Mouse (Mus musculus) MEL (cell line): ENCODE results near the gene Fam124b.

Experiments used
- CTCF ChIP-seq, 3 experiments: IDR thresholded peaks in 2 of 3; conservative IDR thresholded peaks in 1 of 3; 2 replicates each; pipeline ENCODE4 v1.5.1; 2011 to 2012; ENCODE audit warnings: low read length in 3 of 3, low read depth in 2 of 3, mild to moderate bottlenecking in 2 of 3, improper control_type of control experiment in 1 of 3, inconsistent platforms in 1 of 3, mixed read lengths in 1 of 3, moderate library complexity in 1 of 3; ENCODE audit not compliant: control insufficient read depth in 1 of 3, insufficient read depth in 1 of 3, poor library complexity in 1 of 3, severe bottlenecking in 1 of 3
- EP300 ChIP-seq, 2 experiments: IDR thresholded peaks; 2 replicates each; pipeline ENCODE4 v1.6.1; 2011; ENCODE audit warnings: improper control_type of control experiment in 2 of 2, low read length in 2 of 2, low read depth in 1 of 2, mild to moderate bottlenecking in 1 of 2
- ETS1 ChIP-seq: IDR thresholded peaks from 2 replicates; pipeline ENCODE4 v1.6.1; 2012; ENCODE audit warnings: low read depth, mild to moderate bottlenecking, inconsistent platforms, low read length, improper control_type of control experiment, moderate library complexity
- GABPA ChIP-seq: IDR thresholded peaks from 2 replicates; pipeline ENCODE4 v1.6.1; 2012; ENCODE audit warnings: low read depth, mild to moderate bottlenecking, inconsistent platforms, low read length, improper control_type of control experiment, moderate library complexity
- JUND ChIP-seq: IDR thresholded peaks from 2 replicates; pipeline ENCODE4 v1.6.1; 2011; ENCODE audit warnings: low read depth, mild to moderate bottlenecking, improper control_type of control experiment, low read length
- MAX ChIP-seq: IDR thresholded peaks from 2 replicates; pipeline ENCODE4 v1.6.1; 2011; ENCODE audit warnings: low read length, improper control_type of control experiment
- MEF2A ChIP-seq: IDR thresholded peaks from 2 replicates; pipeline ENCODE4 v1.6.1; 2014; ENCODE audit warnings: low read depth, mild to moderate bottlenecking, inconsistent platforms, low read length, improper control_type of control experiment; ENCODE audit not compliant: poor library complexity, insufficient replicate concordance, severe bottlenecking; ENCODE audit errors: extremely low read depth
- NELFE ChIP-seq: IDR thresholded peaks from 2 replicates; pipeline ENCODE4 v1.6.1; 2011; ENCODE audit warnings: low read depth, low read length, improper control_type of control experiment
- POLR2A ChIP-seq, 2 experiments: IDR thresholded peaks; 2 replicates each; pipeline ENCODE4 v1.6.1; 2011 to 2012; ENCODE audit warnings: low read length in 2 of 2, mild to moderate bottlenecking in 2 of 2, control low read depth in 1 of 2, improper control_type of control experiment in 1 of 2, low read depth in 1 of 2, moderate library complexity in 1 of 2; ENCODE audit not compliant: control insufficient read depth in 1 of 2, insufficient read depth in 1 of 2, poor library complexity in 1 of 2
- TCF12 ChIP-seq: IDR thresholded peaks from 2 replicates; pipeline ENCODE4 v1.6.1; 2014; ENCODE audit warnings: low read depth, mild to moderate bottlenecking, inconsistent platforms, low read length, improper control_type of control experiment, moderate library complexity
- ZC3H11A ChIP-seq: IDR thresholded peaks from 2 replicates; pipeline ENCODE4 v1.6.1; 2012; ENCODE audit warnings: low read depth, mild to moderate bottlenecking, inconsistent platforms, low read length, improper control_type of control experiment
- ZMIZ1 ChIP-seq: IDR thresholded peaks from 2 replicates; pipeline ENCODE4 v1.6.1; 2012; ENCODE audit warnings: low read depth, mild to moderate bottlenecking, inconsistent platforms, low read length, improper control_type of control experiment, moderate library complexity
- ZNF384 ChIP-seq: IDR thresholded peaks from 2 replicates; pipeline ENCODE4 v1.6.1; 2012; ENCODE audit warnings: low read depth, mild to moderate bottlenecking, inconsistent platforms, low read length, improper control_type of control experiment

- TF ChIP-seq ZC3H11A (no peak), CTCF (IDR thresholded peaks at IDR 0.05 in 2 of 3, conservative IDR thresholded peaks at IDR 0.05 in 1 of 3; ENCODE audit: control insufficient read depth in 1 of 3, insufficient read depth in 1 of 3, low read depth in 2 of 3, low read length in 3 of 3, poor library complexity in 1 of 3, severe bottlenecking in 1 of 3) (no peak), MEF2A (no peak), ZMIZ1 (no peak), GABPA (no peak), EP300 (IDR thresholded peaks at IDR 0.05; ENCODE audit: low read depth in 1 of 2, low read length in 2 of 2) (no peak), ZNF384 (no peak), TCF12 (no peak), NELFE (no peak), POLR2A (IDR thresholded peaks at IDR 0.05; ENCODE audit: control insufficient read depth in 1 of 2, insufficient read depth in 1 of 2, low read depth in 1 of 2, low read length in 2 of 2, poor library complexity in 1 of 2) (no peak), JUND (no peak), MAX (no peak), ETS1 (no peak)
Observed at GRCm38 (mm10) chr1:80236951-80237702, 18.9 kb upstream of the Fam124b start.
